Mouse (Mus musculus) adrenal gland, postnatal 36 days (tissue): ENCODE results near the gene Pxdn. TPM values are rescaled to one million over a fixed set of nuclear protein-coding genes. Genes with fewer than 3 reads are reported as not detected.

ENCODE experiments used
- DNase-seq, 2 experiments: peaks; one replicate each; pipeline ENCODE4 v3.0.0; 2021; ENCODE audit warnings: mixed read lengths in 1 of 2
- total RNA-seq, 2 experiments: library from RNA; stranded (reverse); gene quantifications; 2 replicates each; pipeline ENCODE4 v1.2.3; 2021

The Pxdn gene
- total RNA-seq, 2 experiments from 2014 or later, result 51.2 to 68.5 TPM

DNA sequence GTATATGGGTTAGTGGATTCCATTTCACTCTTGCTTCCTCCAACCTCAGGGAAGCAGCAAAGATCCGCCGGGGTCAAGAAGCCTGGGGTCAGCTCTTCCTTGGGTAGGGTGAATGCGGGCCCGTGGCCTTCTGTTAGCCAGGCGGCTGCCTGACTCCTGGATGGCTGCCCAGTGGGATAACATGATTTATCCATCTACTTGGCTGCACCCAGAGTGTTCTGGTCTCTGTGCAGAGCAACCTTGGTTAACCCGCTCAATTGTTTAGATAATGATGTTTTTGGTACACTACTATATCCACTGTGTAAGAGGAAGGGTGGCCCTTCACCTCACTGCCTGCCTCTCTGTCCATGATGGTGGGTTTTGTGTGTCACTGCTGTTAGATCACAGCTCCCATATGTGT lies 14.7 kb downstream of the Pxdn start:
- DNase-seq, result peak; percentile 90 to 93

DNA sequence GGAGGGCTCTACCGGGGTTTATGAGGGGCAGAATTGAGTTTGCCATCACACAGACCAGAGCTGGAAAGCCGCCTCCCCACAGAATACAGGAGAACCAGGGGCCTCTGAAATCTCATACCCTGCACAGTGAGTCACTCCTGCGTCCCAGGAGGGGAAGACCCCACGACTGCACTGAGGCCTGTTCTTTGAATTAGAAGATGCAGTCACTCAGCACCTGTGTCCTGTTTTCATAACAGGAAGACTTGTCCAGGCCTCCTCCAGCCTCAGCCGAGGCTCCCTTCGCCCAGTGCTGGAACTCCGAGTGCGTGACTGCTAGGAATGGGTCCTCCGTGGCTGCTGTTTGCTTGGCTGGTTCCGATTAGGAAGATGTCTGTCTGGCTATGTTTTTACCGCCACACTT lies 16.6 kb downstream of the Pxdn start:
- DNase-seq, result no peak

DNA sequence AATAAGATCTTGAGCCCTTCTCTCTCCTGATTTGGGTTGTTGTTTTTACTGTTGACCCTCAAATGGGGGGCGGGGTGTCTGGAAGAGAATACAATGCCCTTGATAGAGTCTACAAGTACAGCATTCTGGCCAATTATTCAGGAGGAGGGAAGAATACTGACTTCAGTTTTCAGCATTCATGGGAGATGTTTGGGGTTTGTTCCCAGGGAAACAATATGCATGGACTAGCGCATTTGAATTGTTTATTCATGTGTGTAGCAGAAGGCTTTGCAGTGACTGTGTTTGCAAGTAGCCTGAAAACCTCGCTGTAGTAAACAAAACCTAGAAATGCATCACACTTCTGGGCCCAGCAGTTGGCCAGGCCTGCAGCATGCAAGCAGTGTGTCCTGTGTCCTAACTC lies 17.1 kb downstream of the Pxdn start:
- DNase-seq, result no peak

DNA sequence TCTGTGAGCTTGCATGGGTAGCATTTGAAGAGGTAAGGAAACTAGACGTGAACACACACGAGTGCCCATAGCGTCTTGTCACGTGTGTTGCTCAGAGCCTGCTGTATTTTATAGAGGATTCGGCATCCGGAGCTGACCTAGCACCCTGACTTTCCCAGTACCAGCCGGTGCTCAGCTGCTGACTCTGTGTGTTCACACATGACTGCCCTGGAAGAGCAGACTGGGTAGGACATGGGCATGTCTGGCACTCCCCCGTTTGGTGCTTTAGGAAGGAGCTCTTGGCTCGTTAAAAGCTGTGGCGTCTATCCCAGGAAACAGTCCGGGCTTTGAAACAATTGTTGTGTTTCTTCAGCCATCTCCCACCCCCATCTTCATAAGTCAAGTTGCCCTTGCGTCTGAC lies 19.6 kb downstream of the Pxdn start:
- no peak for DNase-seq

DNA sequence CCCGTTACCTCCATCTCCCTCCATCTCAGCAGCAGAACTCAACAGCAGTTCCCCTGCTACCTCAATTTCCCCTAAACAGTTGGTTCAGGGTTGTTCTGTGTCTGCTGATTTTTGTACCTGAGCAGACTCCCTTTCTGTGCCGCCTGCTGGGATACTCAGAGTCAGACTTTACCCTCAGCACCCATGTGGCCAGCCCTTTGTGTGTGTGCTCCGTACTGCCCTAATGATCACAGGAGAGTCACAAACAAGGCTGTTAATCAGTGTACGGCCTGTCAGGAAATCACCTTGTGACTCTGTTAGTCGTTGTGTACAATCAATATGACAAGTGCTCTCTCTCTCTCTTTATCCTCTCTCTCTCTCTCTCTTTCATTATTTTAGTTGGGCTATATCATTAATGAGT lies 21.2 kb downstream of the Pxdn start:
- no peak for DNase-seq

DNA sequence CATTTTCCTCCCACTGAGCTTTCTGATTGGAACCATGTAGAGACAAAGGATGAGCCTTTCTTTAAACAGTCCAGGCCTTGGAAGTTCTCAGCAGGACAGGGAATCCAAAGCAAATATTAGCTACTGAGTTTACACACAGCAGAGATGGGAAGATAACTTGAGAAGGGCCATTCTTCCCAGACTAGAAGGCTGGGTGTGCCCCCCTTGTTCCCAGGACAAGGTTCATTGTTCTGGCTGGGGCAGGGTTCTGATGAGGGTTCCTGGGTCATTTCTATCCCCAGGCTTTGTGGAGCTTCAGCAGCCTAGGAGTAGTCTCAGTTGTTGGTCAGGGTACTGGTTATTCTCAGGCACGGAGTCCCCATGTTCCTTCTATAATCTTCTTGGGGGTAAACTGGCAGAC lies 23.6 kb downstream of the Pxdn start:
- DNase-seq, result no peak

DNA sequence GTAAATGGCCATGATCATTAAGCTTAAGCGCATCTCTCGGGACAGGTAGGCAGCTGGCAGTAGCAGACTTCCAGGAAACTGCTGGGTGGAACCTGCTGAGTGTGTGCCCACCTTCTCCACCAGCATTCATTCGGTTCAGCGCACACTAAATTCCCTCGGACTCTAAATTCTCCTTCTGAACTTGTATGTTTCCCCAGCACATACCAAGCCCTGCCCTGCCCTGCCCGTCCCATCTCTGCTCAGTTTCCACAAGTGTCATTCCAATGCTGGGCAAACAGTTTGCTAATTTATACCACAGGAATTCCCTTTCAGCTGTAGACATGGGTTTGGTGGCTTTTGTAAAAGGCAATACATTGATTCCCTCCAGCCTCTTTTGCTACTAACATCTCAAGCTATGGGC lies 27.6 kb downstream of the Pxdn start:
- no peak for DNase-seq

DNA sequence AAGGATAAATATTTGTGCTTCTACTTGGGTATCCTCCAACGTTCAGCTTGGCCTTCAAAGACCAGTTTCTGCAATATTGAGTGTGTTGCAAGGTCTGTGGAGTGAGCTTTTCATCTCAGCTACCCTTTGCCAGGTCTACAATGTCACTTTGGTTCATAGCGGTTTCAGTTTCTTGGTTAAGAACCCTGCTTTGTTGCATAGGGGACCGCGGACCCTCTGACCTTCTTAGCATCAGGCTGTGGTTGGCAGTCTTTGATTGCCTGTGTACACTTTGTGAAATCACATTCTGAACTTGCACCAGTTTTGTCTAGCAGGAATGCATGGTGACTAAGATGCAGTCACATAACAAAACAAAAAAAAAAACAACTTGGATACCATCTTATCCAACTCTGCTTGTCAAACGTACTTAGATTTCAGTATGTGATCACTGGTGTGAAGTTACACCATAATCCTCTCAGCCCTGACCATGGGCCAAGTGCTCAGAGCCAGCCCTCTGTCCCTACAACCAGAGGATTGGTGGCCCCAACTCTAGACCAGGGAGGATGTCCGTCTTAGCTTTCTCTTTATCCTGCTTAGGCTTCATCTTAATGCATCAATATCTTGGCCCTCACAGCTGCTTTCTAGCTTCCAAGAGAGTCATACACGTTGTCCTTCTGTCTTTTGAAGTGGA lies 34.5 kb downstream of the Pxdn start:
- DNase-seq, result peak; percentile 18 to 37

DNA sequence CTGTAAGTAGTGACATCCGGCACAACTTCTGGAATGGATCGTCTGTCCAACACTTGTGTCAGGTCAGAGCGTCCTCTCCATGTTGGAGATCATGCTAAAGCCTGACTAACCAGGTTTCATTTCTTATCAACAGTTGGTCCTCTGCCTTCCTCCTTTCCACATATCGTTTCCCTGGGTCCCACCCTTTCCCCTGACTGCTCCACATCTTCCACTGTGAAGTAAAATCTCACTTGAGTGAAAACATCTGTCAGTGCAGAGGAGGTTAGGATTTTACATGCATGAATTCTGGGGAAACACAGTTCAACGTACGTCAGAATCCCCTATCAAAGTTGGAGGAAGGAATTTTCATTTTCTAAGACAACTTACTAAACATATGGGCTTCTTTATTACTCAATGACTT lies 35.1 kb downstream of the Pxdn start:
- DNase-seq, result no peak

DNA sequence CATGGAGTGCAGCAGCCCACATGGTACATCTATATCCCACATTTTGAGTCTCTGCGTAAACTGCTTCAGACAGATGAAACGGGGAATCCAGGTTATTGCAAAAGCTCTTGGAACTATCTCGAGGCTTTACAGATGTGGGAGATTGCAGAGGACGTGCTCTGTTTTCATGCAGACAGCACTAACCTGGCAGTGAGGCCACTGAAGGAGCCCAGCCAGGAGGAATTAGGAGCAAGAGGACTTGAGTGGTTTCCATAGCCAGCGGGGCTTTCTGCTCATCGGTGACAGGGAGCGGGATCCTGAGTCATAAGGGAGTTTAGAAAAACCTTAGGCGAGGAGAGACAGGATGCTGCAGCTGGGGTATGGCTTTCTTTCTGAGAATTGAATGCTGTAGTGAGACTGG lies 42.7 kb downstream of the Pxdn start:
- no peak for DNase-seq

DNA sequence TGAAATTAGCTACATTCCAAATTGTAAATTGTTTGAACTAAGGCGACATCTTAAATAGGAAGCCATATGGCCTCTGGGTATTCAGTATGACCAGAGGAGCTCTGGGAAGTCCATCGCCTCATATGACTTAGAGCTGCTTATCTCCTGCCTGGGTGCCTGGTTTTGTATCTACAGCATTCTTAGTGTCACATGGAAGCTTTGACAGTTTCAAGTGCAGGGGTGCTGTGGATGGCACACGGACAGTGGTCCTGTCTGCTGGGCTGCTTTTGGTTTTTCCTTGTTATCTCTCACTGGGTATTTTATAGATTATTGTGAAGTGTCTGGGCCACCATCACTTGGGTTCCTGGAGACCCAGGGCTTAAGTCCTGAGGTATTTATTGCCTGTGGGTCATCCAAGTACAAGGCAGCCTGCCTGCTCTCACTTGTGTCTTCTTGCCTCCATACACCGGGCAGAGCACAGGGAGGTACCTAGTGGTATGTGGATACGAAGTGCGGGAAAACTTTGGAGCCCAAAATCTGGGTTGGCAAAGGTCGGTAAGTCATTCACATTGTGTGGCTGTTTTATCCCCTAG lies 44.4 kb downstream of the Pxdn start:
- DNase-seq, result no peak

DNA sequence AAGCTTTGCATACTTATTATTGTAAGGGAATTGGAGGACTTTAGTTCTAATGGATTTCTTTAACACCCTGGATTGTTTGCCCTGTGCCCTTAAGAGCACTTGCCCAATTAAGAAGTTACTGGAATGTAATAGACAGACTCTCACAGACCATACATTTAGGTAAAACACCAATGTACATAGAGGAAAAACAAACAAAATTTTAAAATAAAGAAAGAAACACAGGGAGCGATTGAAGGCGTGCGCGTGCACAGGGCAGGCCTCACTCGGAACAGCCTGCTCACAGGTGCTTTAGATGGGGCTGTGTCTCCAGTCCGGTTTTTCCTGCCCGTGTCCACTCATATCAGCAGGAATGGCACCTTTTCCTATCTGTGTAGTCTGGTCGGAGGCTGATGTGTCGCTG lies 45.8 kb downstream of the Pxdn start:
- DNase-seq, result no peak

DNA sequence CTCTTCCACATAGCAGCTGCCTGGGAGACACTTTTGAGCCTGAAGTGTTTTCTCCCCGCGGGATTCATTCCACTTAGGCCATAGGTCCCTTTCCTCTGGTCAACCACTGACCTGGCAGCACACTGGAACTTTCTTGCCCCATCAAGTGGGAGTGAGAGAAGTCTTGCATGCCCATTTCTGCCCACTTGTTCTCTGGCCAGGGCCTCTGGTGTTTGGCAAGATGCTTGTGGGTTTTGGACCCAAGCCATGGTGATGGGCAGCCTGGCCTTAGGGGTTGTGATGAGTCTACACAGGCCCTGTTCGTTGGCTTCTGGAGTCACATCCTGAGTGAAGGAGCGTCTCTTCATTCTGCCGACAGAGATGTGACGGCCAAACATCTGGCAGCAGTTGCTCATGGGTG lies 47.7 kb downstream of the Pxdn start:
- peak; percentile 39 to 62 for DNase-seq

DNA sequence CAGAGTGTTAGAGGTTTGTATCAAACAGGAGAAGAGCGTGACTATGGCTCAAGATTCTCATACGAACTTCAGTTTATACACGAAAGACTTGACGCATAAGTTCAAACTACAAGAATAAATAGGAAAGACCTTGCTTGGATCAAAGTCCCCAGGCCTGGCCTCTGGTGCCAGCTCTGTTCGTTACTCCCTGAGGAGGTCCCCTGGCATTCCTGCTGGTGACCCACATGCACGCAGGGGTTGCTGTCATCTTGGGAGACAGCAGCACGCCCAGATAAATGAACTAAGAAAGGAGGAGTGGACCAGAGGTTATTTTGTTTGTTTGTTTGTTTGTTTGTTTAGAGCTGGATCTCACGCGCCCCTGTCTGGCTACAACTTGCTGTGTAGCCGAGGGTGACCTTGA lies 48.8 kb downstream of the Pxdn start:
- no peak for DNase-seq

DNA sequence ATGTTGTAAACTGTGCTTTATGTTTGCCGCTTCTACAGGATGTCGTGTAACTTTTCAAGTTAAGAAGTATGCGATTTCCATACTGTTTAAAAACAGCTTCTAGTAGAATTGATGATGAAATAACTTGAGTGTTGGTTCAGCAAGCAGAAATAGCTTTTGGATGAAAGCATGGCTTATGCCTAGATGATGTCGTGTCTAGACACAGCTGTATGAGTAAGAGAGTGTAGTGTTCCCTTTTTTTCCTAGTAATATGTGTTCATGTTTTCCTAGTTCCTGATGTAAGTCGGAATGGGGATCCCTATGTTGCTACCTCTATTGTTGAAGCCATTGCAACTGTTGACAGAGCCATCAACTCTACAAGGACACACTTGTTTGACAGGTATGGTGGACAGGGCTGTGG lies 61.5 kb downstream of the Pxdn start:
- DNase-seq, result no peak

DNA sequence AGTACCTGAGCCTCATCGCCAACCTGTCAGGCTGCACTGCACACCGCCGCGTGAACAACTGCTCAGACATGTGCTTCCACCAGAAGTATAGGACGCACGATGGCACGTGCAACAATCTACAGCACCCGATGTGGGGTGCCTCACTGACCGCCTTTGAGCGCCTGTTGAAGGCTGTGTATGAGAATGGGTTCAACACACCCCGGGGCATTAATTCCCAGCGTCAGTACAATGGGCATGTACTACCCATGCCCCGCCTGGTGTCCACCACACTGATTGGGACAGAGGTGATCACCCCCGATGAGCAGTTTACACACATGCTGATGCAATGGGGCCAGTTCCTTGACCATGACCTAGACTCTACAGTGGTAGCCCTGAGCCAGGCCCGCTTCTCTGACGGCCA lies 64.5 kb downstream of the Pxdn start:
- DNase-seq, result no peak

DNA sequence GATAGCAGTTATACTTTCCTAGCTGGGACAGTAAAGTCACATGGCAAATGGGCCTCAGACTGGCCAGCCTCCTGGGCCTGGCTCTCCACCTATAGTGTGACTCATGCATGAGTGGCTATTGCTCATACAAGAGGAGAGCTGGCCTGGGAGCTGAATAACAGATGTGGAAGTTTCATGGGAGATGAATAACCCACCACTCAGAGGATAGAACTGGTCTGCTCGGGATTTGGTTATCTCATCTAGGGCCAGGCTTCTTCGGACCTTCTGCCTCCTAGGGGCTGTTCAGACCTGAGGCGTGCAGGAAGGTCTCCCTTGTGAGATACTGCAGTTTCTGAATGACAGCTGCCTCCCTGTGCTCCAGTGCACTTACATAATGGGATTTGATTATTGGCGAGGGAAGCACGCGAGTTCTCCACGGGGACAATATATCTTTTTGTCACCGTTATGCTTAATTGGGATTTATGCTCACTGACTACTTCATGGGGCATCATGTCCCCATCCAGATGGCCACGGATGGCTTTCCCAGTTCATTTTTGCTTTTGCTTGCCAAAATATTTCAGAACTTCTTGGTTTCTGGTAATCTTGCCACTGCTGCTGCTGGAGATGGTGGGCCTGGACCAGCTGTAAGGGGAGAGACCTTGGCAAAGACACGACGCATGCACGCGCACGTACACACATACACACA lies 66.4 kb downstream of the Pxdn start:
- peak; percentile 62 to 64 for DNase-seq

DNA sequence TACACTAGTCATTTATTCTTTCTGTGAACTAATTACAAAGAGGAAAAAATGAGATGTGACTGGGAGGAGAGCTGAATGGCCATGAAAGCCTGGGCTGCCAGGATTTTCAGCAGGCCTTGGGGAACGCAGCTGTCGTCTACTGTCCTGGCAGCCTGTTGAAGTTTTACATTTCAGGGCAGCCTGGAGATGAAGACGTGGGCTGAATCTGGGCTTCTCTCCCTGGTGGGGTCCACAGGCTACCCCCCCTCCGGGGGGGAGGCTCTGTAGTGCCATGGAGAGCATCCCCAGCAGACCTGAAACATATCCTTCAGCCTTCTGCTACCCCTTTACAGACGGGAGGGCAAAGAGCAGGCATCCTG lies 66.9 kb downstream of the Pxdn start:
- DNase-seq, result no peak

DNA sequence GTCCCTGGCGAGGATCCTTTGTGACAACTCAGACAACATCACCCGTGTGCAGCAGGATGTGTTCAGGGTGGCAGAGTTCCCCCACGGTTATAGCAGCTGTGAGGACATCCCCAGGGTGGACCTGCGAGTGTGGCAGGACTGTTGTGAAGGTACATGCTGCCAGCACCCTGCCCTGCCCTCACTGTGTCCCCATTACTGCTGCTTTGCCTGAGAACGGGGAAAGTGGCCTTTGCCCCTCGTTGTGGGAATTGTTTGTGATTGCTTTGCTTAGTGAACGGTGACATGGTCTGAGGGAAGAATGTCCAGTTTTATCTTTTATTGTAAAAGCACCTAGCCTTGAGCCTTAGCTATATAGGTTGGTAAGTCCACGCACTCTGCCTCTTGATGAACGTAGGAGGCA lies 69.2 kb downstream of the Pxdn start:
- no peak for DNase-seq

DNA sequence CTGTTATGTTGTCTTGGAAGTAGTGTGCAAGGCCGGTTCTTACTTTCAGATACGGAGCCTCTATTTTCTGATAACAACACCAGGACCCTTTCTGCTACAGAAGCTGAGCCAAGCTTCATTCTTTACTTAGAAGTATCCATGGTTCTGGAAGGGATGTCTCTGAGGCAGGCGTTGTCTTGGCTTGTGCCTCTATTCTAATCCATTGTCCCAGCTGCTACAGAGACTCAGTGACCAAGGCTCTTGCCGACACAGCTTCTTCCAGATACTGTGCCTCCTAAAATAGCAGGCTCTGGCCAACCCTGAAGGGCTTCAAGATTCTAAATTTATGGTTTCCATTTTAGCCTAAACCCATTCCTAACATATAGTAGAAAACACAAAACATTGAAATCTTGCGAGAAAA lies 71.3 kb downstream of the Pxdn start:
- no peak for DNase-seq

DNA sequence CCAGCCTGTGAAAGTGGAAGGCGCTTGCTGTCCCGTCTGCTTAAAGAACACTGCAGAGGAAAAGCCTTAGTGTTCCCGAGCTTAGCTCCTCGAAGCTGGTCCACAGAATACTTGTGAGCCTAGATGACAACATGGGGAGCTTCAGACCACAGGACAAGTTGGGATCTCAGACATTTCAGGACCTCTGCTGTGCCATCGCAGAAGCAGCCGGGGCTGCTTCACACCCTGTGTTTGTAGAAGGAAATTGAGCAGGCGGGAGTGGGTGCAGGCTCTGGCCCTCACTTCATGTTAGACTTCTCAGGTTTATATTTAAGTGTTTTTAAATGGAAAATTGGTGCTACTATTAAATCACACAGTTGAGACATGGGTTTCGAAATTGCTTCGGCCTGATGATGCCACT lies 78.1 kb downstream of the Pxdn start:
- DNase-seq, result no peak

DNA sequence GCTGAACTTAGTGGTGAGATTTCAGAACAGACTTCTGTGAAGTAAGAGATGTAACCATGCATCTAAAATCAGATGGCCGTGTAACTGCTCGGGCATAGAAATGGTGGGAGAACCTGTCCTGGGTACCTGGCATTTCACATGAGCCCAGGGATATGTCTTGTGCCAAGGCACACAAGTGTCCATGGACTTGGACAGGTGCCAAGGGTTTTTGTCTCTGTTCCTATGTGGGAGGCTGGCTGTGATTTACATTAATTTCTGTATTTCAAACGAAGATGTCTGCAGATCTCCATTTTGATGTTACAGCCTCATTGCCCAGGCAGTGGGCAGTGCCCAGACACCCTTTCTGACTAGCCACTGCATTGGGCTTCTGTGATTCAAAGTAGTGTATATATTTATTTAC lies 79.7 kb downstream of the Pxdn start:
- no peak for DNase-seq

DNA sequence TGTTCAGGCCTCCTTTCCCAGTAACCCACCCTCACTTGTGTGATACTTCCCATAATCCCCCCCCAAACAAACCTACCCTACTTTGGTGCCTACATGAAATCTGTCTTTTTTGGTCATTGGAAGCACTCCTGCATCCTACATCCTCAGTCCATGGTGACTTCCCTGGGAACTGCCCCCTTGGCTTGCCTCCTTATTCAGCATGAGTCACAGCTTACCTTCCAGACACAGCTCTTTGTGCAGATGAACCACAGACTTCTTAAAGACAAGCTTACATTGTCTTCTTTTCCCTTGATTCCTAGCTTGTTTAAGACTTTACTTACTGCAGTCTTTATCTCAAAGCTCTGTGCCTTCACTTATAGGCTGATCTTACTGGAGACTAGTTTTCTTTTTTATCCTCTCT lies 83.0 kb downstream of the Pxdn start:
- DNase-seq, result no peak

DNA sequence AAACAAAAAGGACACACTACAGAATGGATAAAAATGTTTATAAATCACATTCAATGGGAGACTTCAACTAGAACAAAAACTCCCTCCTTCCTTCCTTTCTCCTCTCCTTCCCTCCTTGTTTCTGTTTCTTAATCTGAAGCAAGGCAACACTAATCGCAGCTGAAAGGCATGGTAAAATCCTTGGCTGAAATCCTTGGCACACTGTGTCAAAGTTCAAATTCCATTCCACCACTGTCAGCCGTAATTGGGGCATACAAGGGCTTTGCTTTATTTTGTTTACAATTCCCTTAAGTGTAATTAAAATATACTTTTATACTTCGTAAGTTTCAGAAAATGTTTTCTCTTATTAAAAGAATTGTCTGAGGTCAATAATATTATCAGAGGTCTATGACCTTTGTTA lies 86.1 kb downstream of the Pxdn start:
- peak in 1 of 2 experiments; percentile 44 for DNase-seq
